In genomic region chr3:20236965-20237364, GRCm38 (mm10) we compare ENCODE assay signal across 20 mouse cellular contexts. TPM values are rescaled to one million over a fixed set of nuclear protein-coding genes. Genes with fewer than 3 reads are reported as not detected.
"Had no signal": no experiment of that assay in that cellular context is flagged by ENCODE, and none has a peak within 500 bp of the region (broad histone marks: within the 10 kb centered on the region; RNA-seq: fewer than 3 reads in every experiment).

No protein-coding gene starts in this region.

- H3K9me3 ChIP-seq: liver, embryonic 13.5 days; liver, embryonic 15.5 days; megakaryocyte, embryonic 14.5 days; midbrain, embryonic 13.5 days; neural tube, embryonic 13.5 days; neural tube, embryonic 15.5 days had no signal

- DNase-seq: liver, embryonic 13.5 days; liver, postnatal 0 days; lung, embryonic 14.5 days; lung, postnatal 10 days; lung, postnatal 36 days; right cerebral cortex, postnatal 14 days; thymus, adult 2 months; thymus, postnatal 25 days; thymus, postnatal 4 days had no signal

- H3K27me3 ChIP-seq: liver, embryonic 13.5 days; liver, embryonic 15.5 days; megakaryocyte, embryonic 14.5 days; midbrain, embryonic 13.5 days; neural tube, embryonic 13.5 days; neural tube, embryonic 15.5 days had no signal

- H3K4me2 ChIP-seq: liver, embryonic 13.5 days; liver, embryonic 15.5 days; lung, embryonic 14.5 days; midbrain, embryonic 11.5 days; midbrain, embryonic 13.5 days; neural tube, embryonic 13.5 days; neural tube, embryonic 15.5 days had no signal

- H3K4me3 ChIP-seq: liver, embryonic 13.5 days; liver, embryonic 15.5 days; megakaryocyte, embryonic 14.5 days; midbrain, embryonic 13.5 days; myocyte; neural tube, embryonic 13.5 days; neural tube, embryonic 15.5 days had no signal

- H3K36me3 ChIP-seq: liver, embryonic 13.5 days; liver, embryonic 15.5 days; midbrain, embryonic 13.5 days; neural tube, embryonic 13.5 days; neural tube, embryonic 15.5 days had no signal

- H3K27ac ChIP-seq: liver, embryonic 13.5 days; liver, embryonic 15.5 days; macrophage; midbrain, embryonic 13.5 days; neural tube, embryonic 13.5 days; neural tube, embryonic 15.5 days had no signal

- ATAC-seq: liver, postnatal 0 days; midbrain, embryonic 13.5 days; midbrain, embryonic 16.5 days had no signal

- H3K9ac ChIP-seq: liver, embryonic 13.5 days; liver, embryonic 15.5 days; liver, postnatal 0 days; lung, embryonic 14.5 days; midbrain, embryonic 13.5 days; neural tube, embryonic 13.5 days; neural tube, embryonic 15.5 days had no signal

- H3K4me1 ChIP-seq: liver, embryonic 13.5 days; liver, embryonic 15.5 days; midbrain, embryonic 13.5 days; neural tube, embryonic 13.5 days; neural tube, embryonic 15.5 days had no signal

RNA-seq across cellular contexts. Expression of gene Cpa3, which starts 5.0 kb away (rescaled TPM):
- polyA plus RNA-seq: myocyte had no signal

RNA-seq across cellular contexts. Expression of gene Cpb1, which starts 38.6 kb away (rescaled TPM):
- total RNA-seq: megakaryocyte progenitor cell, adult 5-6 weeks had no signal
- polyA plus RNA-seq: liver, postnatal 0 days; macrophage; midbrain, embryonic 11.5 days; myocyte; neural tube, embryonic 11.5 days; thymus, adult 2 months had no signal
